Mouse (Mus musculus) c-Kit-negative CD71-positive TER-119-positive erythroid progenitor cells, embryonic 14.5 days (primary cell): ENCODE data around the gene Ptger3.
A peak's percentile ranks its signal among the peaks of the same experiment; 100 is the strongest.

Experiments
- DNase-seq: peaks from one replicate; pipeline ENCODE4 v3.0.0-alpha.2; 2013; ENCODE audit warnings: low read depth, low spot score

The Ptger3 gene

GRCm38 (mm10) chr3:157566725-157567565 lies at the start of gene Ptger3:
Gene Ptger3, plus strand, starts transcription at chr3:157566892.
- DNase-seq = no peak

- no peak for DNase-seq
These were observed 48.7 kb upstream of the Ptger3 start for GRCm38 (mm10) chr3:157517992-157518391.

GRCm38 (mm10) chr3:157520433-157520832 lies 46.3 kb upstream of the Ptger3 start:
- DNase-seq = no peak

DNA sequence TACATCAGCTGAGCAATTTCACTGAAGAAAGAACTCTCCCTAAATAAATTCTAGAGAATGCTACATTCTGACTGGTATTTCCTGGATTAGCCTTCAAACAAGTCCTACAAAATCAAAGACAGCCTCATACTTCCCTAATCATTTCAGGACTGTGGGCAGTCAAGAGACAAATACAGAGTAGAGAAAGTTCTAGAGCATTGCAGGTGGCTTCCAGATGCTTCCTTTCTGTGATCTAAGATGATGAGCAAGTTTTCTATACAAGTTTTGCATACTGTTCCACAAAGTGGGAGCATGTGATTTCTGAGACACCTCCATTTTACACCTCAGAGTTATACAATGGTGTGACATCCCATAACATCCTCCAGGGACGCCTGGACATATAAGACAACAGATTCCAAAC lies 42.9 kb upstream of the Ptger3 start:
- no peak for DNase-seq

GRCm38 (mm10) chr3:157531585-157531984 lies 35.1 kb upstream of the Ptger3 start:
- DNase-seq = no peak

GRCm38 (mm10) chr3:157533964-157534785 lies 32.5 kb upstream of the Ptger3 start, which contains the start of gene Zranb2:
Gene Zranb2, plus strand, starts transcription at chr3:157534160.
- peak; percentile 83 for DNase-seq

DNA sequence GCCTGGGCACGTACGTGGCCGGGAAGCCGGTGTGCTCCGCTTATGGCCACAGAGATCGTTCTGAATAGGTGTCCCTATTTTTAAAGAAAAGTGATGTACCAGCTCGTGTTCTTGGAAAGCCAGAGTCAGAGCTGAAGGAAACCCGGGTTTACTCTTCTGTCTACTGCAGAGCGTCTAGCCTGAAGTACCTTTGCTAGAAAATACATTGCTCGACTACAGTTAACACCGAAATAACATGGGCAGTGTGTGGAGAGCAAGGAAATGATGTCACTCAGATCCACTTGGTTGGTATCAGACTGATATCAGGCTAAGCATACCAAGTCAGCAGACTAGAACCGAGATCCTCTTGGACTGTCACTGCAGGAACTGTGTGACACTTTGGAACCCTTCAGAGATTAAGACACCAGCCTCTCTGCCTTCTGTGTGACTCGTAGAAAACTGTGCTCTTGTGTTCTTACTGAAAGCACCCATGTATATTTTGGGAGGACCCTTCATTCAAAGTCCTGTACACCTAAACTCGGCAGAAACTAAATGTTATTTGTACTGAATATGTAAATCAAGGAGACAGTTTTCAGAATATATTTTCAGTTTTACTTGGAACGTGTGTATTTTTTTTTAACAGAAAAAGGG lies 31.8 kb upstream of the Ptger3 start:
- peak; percentile 57 for DNase-seq

DNA sequence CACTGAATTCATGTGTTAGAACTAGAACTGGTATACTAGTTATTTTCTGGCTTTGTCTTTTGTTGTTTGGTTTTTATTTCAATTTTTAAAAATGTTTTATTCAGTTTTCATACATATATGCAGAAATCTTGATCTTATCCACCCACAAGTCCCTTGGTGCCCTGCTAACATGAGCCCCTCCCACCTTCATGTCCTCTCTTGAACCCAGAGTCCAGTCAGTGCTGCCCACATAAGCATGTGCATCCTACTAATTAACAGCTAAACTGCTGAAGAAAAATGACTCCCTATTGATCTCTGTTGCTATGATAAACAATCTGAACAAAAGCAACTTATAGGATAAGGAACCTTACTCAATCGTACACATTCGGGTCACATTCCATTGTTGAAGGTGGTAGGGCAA lies 17.4 kb upstream of the Ptger3 start:
- no peak for DNase-seq

GRCm38 (mm10) chr3:157549758-157550600 lies 16.7 kb upstream of the Ptger3 start:
- no peak for DNase-seq

DNA sequence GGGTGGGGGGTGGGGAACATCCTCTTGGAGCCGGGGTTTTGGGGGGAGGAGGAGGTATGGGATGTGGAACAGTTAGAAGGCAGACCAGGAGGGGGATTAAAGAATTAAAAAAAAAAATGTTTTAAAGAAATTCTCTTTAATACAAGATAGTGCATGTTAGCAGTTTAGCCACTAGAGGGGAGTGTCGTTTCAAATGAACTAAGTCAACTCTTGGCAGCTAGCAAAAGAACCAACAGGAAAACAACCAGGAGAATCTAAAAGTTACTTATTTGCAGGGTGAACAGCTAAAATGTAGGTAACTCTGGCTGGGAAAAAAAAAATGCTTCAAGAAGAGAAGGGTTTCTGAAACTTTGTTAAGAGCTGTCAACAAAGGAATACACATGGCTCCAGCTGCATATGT lies 1.5 kb upstream of the Ptger3 start:
- peak; percentile 4 for DNase-seq

DNA sequence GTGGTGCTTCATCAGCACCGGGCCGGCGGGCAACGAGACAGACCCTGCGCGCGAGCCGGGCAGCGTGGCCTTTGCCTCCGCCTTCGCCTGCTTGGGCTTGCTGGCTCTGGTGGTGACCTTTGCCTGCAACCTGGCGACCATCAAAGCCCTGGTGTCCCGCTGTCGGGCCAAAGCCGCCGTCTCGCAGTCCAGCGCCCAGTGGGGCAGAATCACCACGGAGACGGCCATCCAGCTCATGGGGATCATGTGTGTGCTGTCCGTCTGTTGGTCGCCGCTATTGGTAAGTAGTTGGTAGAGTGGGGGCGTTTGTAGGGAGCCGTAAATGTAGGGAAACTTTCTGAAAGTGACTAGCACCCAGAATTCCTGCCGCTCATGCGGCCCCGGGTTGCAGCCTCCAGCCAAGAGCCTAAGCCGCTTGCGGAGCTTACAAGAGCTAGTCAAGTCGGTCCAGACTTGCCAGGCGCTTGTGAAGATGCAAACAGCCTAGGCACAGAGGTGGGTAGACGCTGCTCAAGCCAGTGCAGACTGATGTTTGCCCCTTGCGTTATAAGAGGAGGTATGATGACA lies 957 bp downstream of the Ptger3 start:
- no peak for DNase-seq

GRCm38 (mm10) chr3:157572011-157572410 lies 5.3 kb downstream of the Ptger3 start:
- DNase-seq = no peak

DNA sequence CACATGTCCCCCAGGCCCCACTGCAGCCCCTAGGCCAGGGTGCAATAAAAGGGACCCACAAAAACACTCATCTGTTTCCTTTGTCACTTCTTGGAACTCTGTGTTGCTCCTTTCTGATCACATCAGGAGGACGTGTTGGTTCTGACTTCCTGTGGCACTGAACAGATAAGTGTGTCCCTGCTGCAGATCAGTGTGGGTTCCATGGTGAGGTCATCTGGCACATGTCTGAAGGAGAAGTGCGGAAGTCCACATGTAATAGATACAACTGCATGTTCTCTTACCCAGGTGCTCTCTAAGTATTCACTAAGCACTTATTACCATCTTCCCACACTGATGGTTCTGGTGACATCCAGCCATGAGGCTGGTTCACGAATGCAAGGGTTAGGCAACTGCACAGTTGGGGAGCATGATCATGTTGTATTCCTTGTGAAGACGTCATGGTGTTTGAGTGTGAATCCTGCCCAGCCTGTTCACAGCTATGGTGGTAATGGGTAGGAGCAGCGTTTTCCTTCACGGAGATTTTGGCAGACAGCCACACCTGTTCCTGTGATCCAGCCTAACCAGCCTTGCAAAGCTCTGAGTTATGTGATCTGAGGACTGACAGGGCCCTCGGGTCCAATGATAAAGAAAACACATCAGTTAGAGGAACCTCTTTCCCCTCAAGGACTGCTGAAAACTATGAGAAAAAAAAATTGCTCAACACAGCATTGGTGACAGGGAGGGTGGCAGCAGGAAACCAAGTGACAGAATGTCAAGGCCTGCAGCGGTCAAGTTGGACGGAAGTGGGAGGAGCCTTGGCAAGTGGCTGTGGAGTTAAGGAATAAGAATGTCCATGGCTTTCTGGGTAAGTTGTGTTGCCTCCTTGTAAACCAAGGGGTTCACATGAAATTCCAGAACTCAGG lies 9.0 kb downstream of the Ptger3 start:
- DNase-seq = no peak

DNA sequence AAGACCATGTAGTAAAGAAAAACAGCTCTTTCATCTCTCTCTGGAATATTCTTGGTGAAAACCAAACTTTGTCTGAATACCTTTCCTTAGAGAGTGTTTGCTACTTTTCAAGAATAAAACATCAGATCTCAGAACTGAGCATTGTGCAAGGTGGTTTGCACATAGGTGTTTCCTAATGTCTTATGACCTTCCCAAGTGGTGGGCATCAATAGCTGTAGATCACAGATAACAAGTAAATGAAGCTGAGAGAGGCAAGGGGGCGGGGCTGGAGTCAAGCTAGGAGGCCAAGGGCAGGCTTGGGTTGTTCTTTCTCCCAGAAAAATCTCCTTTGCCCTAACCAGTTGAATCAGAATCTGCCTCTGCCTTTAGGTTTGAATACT lies 9.6 kb downstream of the Ptger3 start:
- no peak for DNase-seq

GRCm38 (mm10) chr3:157576862-157577261 lies 10.2 kb downstream of the Ptger3 start:
- no peak for DNase-seq

GRCm38 (mm10) chr3:157578469-157579170 lies 11.9 kb downstream of the Ptger3 start:
- no peak for DNase-seq

- DNase-seq = no peak
These were observed 12.7 kb downstream of the Ptger3 start for GRCm38 (mm10) chr3:157579376-157579775.

DNA sequence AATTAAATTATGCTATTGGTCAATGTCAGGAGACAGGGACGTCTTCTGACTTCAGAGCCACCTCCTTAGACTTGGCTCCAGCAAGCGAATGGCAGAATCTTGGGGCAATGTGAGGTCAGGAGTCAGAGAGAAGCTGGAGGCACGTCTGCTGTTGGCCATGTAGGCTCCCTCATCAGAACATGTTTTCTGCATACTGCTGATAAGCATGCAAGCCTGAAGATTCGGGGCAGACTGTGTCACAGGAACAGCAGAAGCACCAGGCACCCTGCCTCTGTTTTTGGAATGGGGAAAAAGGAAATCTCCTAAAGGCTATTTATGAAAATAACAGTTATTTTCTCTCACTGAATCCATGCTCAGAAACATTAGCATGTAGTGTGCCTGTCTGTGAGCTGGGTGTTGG lies 13.6 kb downstream of the Ptger3 start:
- no peak for DNase-seq

DNA sequence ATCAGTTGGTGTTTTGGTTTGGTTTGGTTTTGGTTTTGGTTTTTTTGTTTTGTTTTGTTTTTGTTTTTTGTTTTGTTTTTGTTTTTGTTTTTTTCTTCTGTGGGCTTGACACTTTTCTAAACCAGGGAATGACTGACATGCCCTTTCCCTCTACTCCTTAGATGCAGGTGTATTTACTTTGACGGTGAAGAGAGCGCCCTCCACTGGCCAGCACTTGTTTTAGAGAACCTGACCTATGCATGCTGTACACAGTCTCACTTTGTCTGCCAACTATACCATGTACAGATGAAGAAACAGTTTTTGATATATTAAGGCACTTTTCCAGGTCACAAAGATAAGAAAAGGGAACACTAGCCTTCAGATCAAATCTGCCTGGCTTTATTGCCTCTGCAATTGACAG lies 15.1 kb downstream of the Ptger3 start:
- DNase-seq = no peak
